Mouse (Mus musculus): ENCODE measurements around the gene Wwp2. TPM values are rescaled to one million over a fixed set of nuclear protein-coding genes. Genes with fewer than 3 reads are reported as not detected.
A peak's percentile ranks its signal among the peaks of the same experiment; 100 is the strongest.

Wwp2 gene
- total RNA-seq, 2 experiments from 2014 or later, result 31.8 to 54.7 TPM

DNA sequence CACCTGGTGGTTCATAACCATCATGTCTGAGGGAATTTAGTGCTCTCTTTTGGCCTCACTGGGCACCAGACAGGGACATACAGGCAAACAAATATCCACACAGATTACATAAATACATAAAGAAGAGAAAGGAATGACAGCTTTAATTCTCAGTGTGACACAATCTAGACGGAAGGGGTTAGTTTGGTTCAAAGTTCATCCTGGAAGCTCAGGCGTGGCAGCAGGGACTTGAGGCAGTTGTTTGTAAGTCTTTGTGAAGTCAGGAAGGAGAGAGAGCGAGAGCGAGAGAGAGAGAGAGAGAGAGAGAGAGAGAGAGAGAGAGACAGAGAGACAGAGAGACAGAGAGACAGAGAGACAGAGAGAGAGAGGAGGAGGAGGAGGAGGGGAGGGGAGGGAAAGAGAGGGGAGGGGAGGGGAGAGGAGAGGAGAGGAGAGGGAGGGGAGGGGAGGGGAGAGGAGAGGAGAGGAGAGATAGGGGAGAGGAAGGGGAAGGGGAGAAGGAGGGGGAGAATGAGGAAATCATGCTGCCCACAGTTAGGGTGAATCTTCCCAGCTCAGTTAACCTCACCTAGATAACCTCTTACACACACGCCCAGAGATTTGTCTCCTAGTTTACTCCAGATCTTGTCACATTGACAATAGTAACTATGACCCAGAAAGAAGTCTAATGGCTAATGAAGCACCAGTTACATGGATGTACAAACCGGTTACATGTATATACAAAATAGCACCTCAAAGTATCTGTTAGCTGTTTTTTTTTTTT is 158.0 kb downstream of the Wwp2 start:
- ATAC-seq (replicated peaks; ENCODE audit: poor library complexity), result no peak

- no peak for ATAC-seq (replicated peaks; ENCODE audit: poor library complexity)
Measured at GRCm38 (mm10) chr8:107594817-107595216, 158.7 kb downstream of the Wwp2 start.

DNA sequence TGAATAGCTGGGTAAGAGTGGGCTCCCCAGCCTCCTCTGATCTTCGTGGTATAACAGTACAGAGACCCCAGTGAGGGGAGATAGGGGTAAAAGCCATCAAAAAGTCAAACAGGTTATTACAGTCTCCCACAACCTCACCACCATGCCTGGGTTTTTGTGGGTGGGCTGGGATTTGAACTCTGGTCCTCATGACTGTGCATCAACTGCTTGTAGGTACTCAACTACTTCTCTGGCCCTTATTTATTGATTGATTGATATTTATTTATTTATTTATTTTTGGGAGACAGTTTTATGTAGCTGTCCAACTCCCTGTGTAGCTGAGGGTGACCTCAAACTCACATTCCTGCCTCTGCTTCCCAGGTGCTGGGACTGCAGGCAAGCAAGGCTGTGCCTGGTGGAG is 161.6 kb downstream of the Wwp2 start:
- ATAC-seq (replicated peaks; ENCODE audit: poor library complexity), result no peak

DNA sequence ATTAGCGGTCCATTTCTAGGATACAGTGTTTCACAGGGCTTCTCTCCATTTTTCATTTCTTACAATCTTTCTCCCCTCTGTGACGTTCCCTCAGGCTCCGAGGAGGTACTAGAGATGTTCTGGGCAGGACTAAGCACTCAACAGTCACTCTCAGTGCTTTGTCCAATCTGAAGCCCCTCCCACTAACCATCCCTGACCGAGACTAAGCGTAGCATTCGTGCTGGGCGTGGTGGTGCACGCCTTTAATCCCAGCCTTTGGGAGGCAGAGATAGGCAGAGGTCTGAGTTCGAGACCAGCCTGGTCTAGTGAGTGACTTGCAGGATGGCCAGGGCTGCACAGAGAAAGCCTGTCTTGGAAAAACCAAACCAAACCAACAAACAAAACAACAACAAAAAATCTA is 163.5 kb downstream of the Wwp2 start:
- ATAC-seq (replicated peaks; ENCODE audit: poor library complexity), result no peak

GRCm38 (mm10) chr8:107603026-107603425 is 166.9 kb downstream of the Wwp2 start:
- peak; percentile 80 for ATAC-seq (replicated peaks; ENCODE audit: poor library complexity)

Other genes with a start within 250 kb of the Wwp2 start
- gene Nfat5, start 142.9 kb upstream of the Wwp2 start, total RNA-seq (2015), result 30.1 and 32.3 TPM in 2 replicates
- gene Nfat5, start 142.9 kb upstream of the Wwp2 start, total RNA-seq (2017), result 18.8 and 20.9 TPM in 2 replicates
- 4.0 and 5.4 TPM in 2 replicates for gene Nqo1, start 33.2 kb upstream of the Wwp2 start, total RNA-seq (2015)
- gene Nqo1, start 33.2 kb upstream of the Wwp2 start, total RNA-seq (2017), result 2.8 and 3.5 TPM in 2 replicates
- gene Nob1, start 11.3 kb upstream of the Wwp2 start, total RNA-seq (2015), result 56.4 and 57.4 TPM in 2 replicates
- 35.8 and 36.5 TPM in 2 replicates for gene Nob1, start 11.3 kb upstream of the Wwp2 start, total RNA-seq (2017)
- 199 and 226 TPM in 2 replicates for gene Psmd7, start 152.1 kb downstream of the Wwp2 start, total RNA-seq (2015)
- 95.6 and 127 TPM in 2 replicates for gene Psmd7, start 152.1 kb downstream of the Wwp2 start, total RNA-seq (2017)